Mouse (Mus musculus): ENCODE results near the gene Dzank1. TPM values are rescaled to one million over a fixed set of nuclear protein-coding genes. Genes with fewer than 3 reads are reported as not detected.

Dzank1 gene
- total RNA-seq, 1 experiment, result 1.0 TPM

GRCm38 (mm10) chr2:144543670-144544069, 16.5 kb upstream of the Dzank1 start:
- no peaks in the 10 kb centered on the region for H3K4me1 ChIP-seq (ENCODE audit: control insufficient read depth in 2 of 2, insufficient read depth in 2 of 2, low read length in 2 of 2, poor library complexity in 1 of 2)
- H3K27ac ChIP-seq (ENCODE audit: insufficient read depth, low read depth, low read length, poor library complexity, severe bottlenecking), result no peak overlapping the region
- H3K9me3 ChIP-seq (ENCODE audit: control insufficient read depth, insufficient read depth, low read depth, low read length), result no peaks in the 10 kb centered on the region
- DNase-seq (ENCODE audit: low read depth, low spot score), result no peak
- H3K4me3 ChIP-seq (ENCODE audit: insufficient read depth in 1 of 2, low read depth in 1 of 2, low read length in 2 of 2, poor library complexity in 1 of 2, severe bottlenecking in 1 of 2), result no peak overlapping the region
- H3K9ac ChIP-seq (ENCODE audit: insufficient read depth, low read depth, low read length, poor library complexity, severe bottlenecking), result no peak overlapping the region
- TF ChIP-seq ZNF384 (IDR thresholded peaks at IDR 0.05; ENCODE audit: low read depth, low read length) (no peak), CHD2 (IDR thresholded peaks at IDR 0.05; ENCODE audit: low read depth, low read length) (no peak), HCFC1 (IDR thresholded peaks at IDR 0.05; ENCODE audit: borderline replicate concordance, insufficient read depth, low read length) (no peak), MAFK (IDR thresholded peaks at IDR 0.05; ENCODE audit: insufficient read depth, low read depth, low read length) (no peak), ZC3H11A (IDR thresholded peaks at IDR 0.05; ENCODE audit: borderline replicate concordance, low read depth, low read length) (no peak)
- H3K36me3 ChIP-seq (ENCODE audit: control insufficient read depth, insufficient read depth, low read length, poor library complexity, severe bottlenecking), result peaks cover 10% of the 10 kb centered on the region
- in situ Hi-C loops (cut with MboI; ENCODE audit: low sequenced_read_pairs in 2 of 2, unreplicated experiment in 2 of 2), result no loop called here

GRCm38 (mm10) chr2:144541246-144541645, 14.0 kb upstream of the Dzank1 start:
- no peaks in the 10 kb centered on the region for H3K4me1 ChIP-seq (ENCODE audit: control insufficient read depth in 2 of 2, insufficient read depth in 2 of 2, low read length in 2 of 2, poor library complexity in 1 of 2)
- H3K27ac ChIP-seq (ENCODE audit: insufficient read depth, low read depth, low read length, poor library complexity, severe bottlenecking), result no peak overlapping the region
- no peak overlapping the region for H3K4me3 ChIP-seq (ENCODE audit: insufficient read depth in 1 of 2, low read depth in 1 of 2, low read length in 2 of 2, poor library complexity in 1 of 2, severe bottlenecking in 1 of 2)
- peaks cover 19% of the 10 kb centered on the region for H3K36me3 ChIP-seq (ENCODE audit: control insufficient read depth, insufficient read depth, low read length, poor library complexity, severe bottlenecking)
- in situ Hi-C loops (cut with MboI; ENCODE audit: low sequenced_read_pairs in 2 of 2, unreplicated experiment in 2 of 2), result no loop called here
- no peak for DNase-seq (ENCODE audit: low read depth, low spot score)
- H3K9ac ChIP-seq (ENCODE audit: insufficient read depth, low read depth, low read length, poor library complexity, severe bottlenecking), result no peak overlapping the region
- H3K9me3 ChIP-seq (ENCODE audit: control insufficient read depth, insufficient read depth, low read depth, low read length), result no peaks in the 10 kb centered on the region
- no peak for TF ChIP-seq HCFC1 (IDR thresholded peaks at IDR 0.05; ENCODE audit: borderline replicate concordance, insufficient read depth, low read length)
- no peak for TF ChIP-seq CHD2 (IDR thresholded peaks at IDR 0.05; ENCODE audit: low read depth, low read length)
- TF ChIP-seq ZNF384 (IDR thresholded peaks at IDR 0.05; ENCODE audit: low read depth, low read length), result no peak
- no peak for TF ChIP-seq ZC3H11A (IDR thresholded peaks at IDR 0.05; ENCODE audit: borderline replicate concordance, low read depth, low read length)

GRCm38 (mm10) chr2:144537123-144537522, 9.9 kb upstream of the Dzank1 start:
- Histone ChIP-seq H3K27ac (ENCODE audit: insufficient read depth, low read depth, low read length, poor library complexity, severe bottlenecking) (no peak overlapping the region), H3K4me1 (ENCODE audit: control insufficient read depth in 2 of 2, insufficient read depth in 2 of 2, low read length in 2 of 2, poor library complexity in 1 of 2) (no peaks in the 10 kb centered on the region), H3K36me3 (ENCODE audit: control insufficient read depth, insufficient read depth, low read length, poor library complexity, severe bottlenecking) (peaks cover 13% of the 10 kb centered on the region), H3K4me3 (ENCODE audit: insufficient read depth in 1 of 2, low read depth in 1 of 2, low read length in 2 of 2, poor library complexity in 1 of 2, severe bottlenecking in 1 of 2) (no peak overlapping the region), H3K9ac (ENCODE audit: insufficient read depth, low read depth, low read length, poor library complexity, severe bottlenecking) (no peak overlapping the region), H3K9me3 (ENCODE audit: control insufficient read depth, insufficient read depth, low read depth, low read length) (no peaks in the 10 kb centered on the region)
- no peak for DNase-seq (ENCODE audit: low read depth, low spot score)
- in situ Hi-C loops (cut with MboI; ENCODE audit: low sequenced_read_pairs in 2 of 2, unreplicated experiment in 2 of 2), result no loop called here
- no peak for TF ChIP-seq MAFK (IDR thresholded peaks at IDR 0.05; ENCODE audit: insufficient read depth, low read depth, low read length)
- TF ChIP-seq CHD2 (IDR thresholded peaks at IDR 0.05; ENCODE audit: low read depth, low read length), result no peak
- TF ChIP-seq HCFC1 (IDR thresholded peaks at IDR 0.05; ENCODE audit: borderline replicate concordance, insufficient read depth, low read length), result no peak
- TF ChIP-seq ZC3H11A (IDR thresholded peaks at IDR 0.05; ENCODE audit: borderline replicate concordance, low read depth, low read length), result no peak
- no peak for TF ChIP-seq ZNF384 (IDR thresholded peaks at IDR 0.05; ENCODE audit: low read depth, low read length)

GRCm38 (mm10) chr2:144527821-144528174, 584 bp upstream of the Dzank1 start:
- H3K27ac ChIP-seq (ENCODE audit: insufficient read depth, low read depth, low read length, poor library complexity, severe bottlenecking), result peak overlapping the region; percentile 70
- in situ Hi-C loops (cut with MboI; ENCODE audit: low sequenced_read_pairs in 2 of 2, unreplicated experiment in 2 of 2), result no loop called here
- peak overlapping the region; percentile 96 for H3K9ac ChIP-seq (ENCODE audit: insufficient read depth, low read depth, low read length, poor library complexity, severe bottlenecking)
- no peak for TF ChIP-seq CHD2 (IDR thresholded peaks at IDR 0.05; ENCODE audit: low read depth, low read length)
- no peak for TF ChIP-seq ZC3H11A (IDR thresholded peaks at IDR 0.05; ENCODE audit: borderline replicate concordance, low read depth, low read length)
- H3K4me1 ChIP-seq (ENCODE audit: control insufficient read depth in 2 of 2, insufficient read depth in 2 of 2, low read length in 2 of 2, poor library complexity in 1 of 2), result 0 out of 4 replicates have a peak, but pooled peaks cover 0 to 2% of the 10 kb centered on the region in 2 experiments
- DNase-seq (ENCODE audit: low read depth, low spot score), result no peak
- H3K9me3 ChIP-seq (ENCODE audit: control insufficient read depth, insufficient read depth, low read depth, low read length), result no peaks in the 10 kb centered on the region
- H3K4me3 ChIP-seq (ENCODE audit: insufficient read depth in 1 of 2, low read depth in 1 of 2, low read length in 2 of 2, poor library complexity in 1 of 2, severe bottlenecking in 1 of 2), result peak overlapping the region; percentile 95 to 99
- peaks cover 4% of the 10 kb centered on the region for H3K36me3 ChIP-seq (ENCODE audit: control insufficient read depth, insufficient read depth, low read length, poor library complexity, severe bottlenecking)

- H3K36me3 ChIP-seq (ENCODE audit: control insufficient read depth, insufficient read depth, low read length, poor library complexity, severe bottlenecking), result peaks cover 2% of the 10 kb centered on the region
- H3K4me3 ChIP-seq (ENCODE audit: insufficient read depth in 1 of 2, low read depth in 1 of 2, low read length in 2 of 2, poor library complexity in 1 of 2, severe bottlenecking in 1 of 2), result no peak overlapping the region
- TF ChIP-seq MAFK (IDR thresholded peaks at IDR 0.05; ENCODE audit: insufficient read depth, low read depth, low read length), result no peak
- no peak for TF ChIP-seq ZC3H11A (IDR thresholded peaks at IDR 0.05; ENCODE audit: borderline replicate concordance, low read depth, low read length)
- TF ChIP-seq HCFC1 (IDR thresholded peaks at IDR 0.05; ENCODE audit: borderline replicate concordance, insufficient read depth, low read length), result no peak
- no peak for TF ChIP-seq CHD2 (IDR thresholded peaks at IDR 0.05; ENCODE audit: low read depth, low read length)
- TF ChIP-seq ZNF384 (IDR thresholded peaks at IDR 0.05; ENCODE audit: low read depth, low read length), result no peak
- no peak overlapping the region for H3K27ac ChIP-seq (ENCODE audit: insufficient read depth, low read depth, low read length, poor library complexity, severe bottlenecking)
- in situ Hi-C loops (cut with MboI; ENCODE audit: low sequenced_read_pairs in 2 of 2, unreplicated experiment in 2 of 2), result no loop called here
- 0 out of 4 replicates have a peak, but pooled peaks cover 0 to 2% of the 10 kb centered on the region in 2 experiments for H3K4me1 ChIP-seq (ENCODE audit: control insufficient read depth in 2 of 2, insufficient read depth in 2 of 2, low read length in 2 of 2, poor library complexity in 1 of 2)
- DNase-seq (ENCODE audit: low read depth, low spot score), result no peak
- no peaks in the 10 kb centered on the region for H3K9me3 ChIP-seq (ENCODE audit: control insufficient read depth, insufficient read depth, low read depth, low read length)
- H3K9ac ChIP-seq (ENCODE audit: insufficient read depth, low read depth, low read length, poor library complexity, severe bottlenecking), result no peak overlapping the region
Observed at GRCm38 (mm10) chr2:144525856-144526255, 1.4 kb downstream of the Dzank1 start.

Measured in ES-E14 (cell line).